In genomic region chr12:33218215-33218859, GRCm38 (mm10) we compare ENCODE assay signal across 20 mouse cellular contexts.
A peak's percentile ranks its signal among the peaks of the same experiment; 100 is the strongest.
DNase-seq lines count a peak whose midpoint lies in the region; ATAC-seq lines count a peak whose summit lies in the region.
"Had no signal": no experiment of that assay in that cellular context is flagged by ENCODE, and none has a peak within 500 bp of the region (broad histone marks: within the 10 kb centered on the region; RNA-seq: fewer than 3 reads in every experiment).

No protein-coding gene starts in this region.

- no peak overlapping the region for H3K4me3 ChIP-seq in midbrain, embryonic 15.5 days
- H3K4me3 ChIP-seq in midbrain, embryonic 16.5 days (ENCODE audit: low read depth, low read length), result no peak overlapping the region
- no peak overlapping the region for H3K4me3 ChIP-seq in liver, embryonic 15.5 days (replicated peaks)
- no peak overlapping the region for H3K4me3 ChIP-seq in kidney, embryonic 15.5 days (replicated peaks)
- H3K4me3 ChIP-seq: embryonic facial prominence, embryonic 15.5 days; hindbrain, embryonic 13.5 days had no signal

- 64% methylated on average over 9 of the region's 9 CpGs for WGBS in midbrain, embryonic 15.5 days
- WGBS in midbrain, embryonic 16.5 days, result 67% methylated on average over 9 of the region's 9 CpGs
- 52% methylated on average over 9 of the region's 9 CpGs for WGBS in liver, embryonic 15.5 days (ENCODE audit: insufficient replicate concordance)
- WGBS in kidney, embryonic 15.5 days, result 88% methylated on average over 9 of the region's 9 CpGs

- no peaks in the 10 kb centered on the region for H3K27me3 ChIP-seq in midbrain, embryonic 15.5 days (replicated peaks)
- no peaks in the 10 kb centered on the region for H3K27me3 ChIP-seq in midbrain, embryonic 16.5 days (ENCODE audit: control insufficient read depth, insufficient read depth, low read depth, low read length)
- H3K27me3 ChIP-seq in liver, embryonic 15.5 days, result no peaks in the 10 kb centered on the region
- H3K27me3 ChIP-seq in kidney, embryonic 15.5 days, result no peaks in the 10 kb centered on the region
- H3K27me3 ChIP-seq: embryonic facial prominence, embryonic 15.5 days; hindbrain, embryonic 13.5 days had no signal

- DNase-seq in left cerebral cortex, postnatal 36 days (ENCODE audit: low spot score in 2 of 2), result no peak
- DNase-seq in frontal cortex, adult 2 months (ENCODE audit: extremely low spot score in 1 of 2, low spot score in 1 of 2), result no peak
- DNase-seq: adrenal gland, postnatal 10 days; cerebellum, adult 11 months; cerebellum, postnatal 14 days; heart, postnatal 14 days; midbrain, embryonic 14.5 days; right cerebral cortex, adult 18-20 months; thymus, postnatal 14 days had no signal

- ATAC-seq in midbrain, embryonic 15.5 days (replicated peaks), result 0 out of 2 replicates have a peak, but pooled peaks have one; percentile 4
- no peak for ATAC-seq in midbrain, embryonic 16.5 days
- ATAC-seq in erythroid progenitor cell, adult 5-6 weeks (replicated peaks; ENCODE audit: low FRiP score, poor library complexity, severe bottlenecking), result peak; percentile 23
- no peak for ATAC-seq in liver, embryonic 15.5 days (ENCODE audit: insufficient read depth)
- no peak for ATAC-seq in kidney, embryonic 15.5 days (replicated peaks; ENCODE audit: low FRiP score)
- ATAC-seq: activated CD4-positive, CD25-positive, alpha-beta regulatory T cell, adult 4 months; forebrain, embryonic 16.5 days; lung, postnatal 0 days had no signal

- H3K4me1 ChIP-seq in midbrain, embryonic 15.5 days, result peaks cover 30% of the 10 kb centered on the region; the same call in 1 of the 2 replicates
- H3K4me1 ChIP-seq in midbrain, embryonic 16.5 days (ENCODE audit: control insufficient read depth, insufficient read depth, low read length), result peaks cover 13% of the 10 kb centered on the region
- H3K4me1 ChIP-seq in liver, embryonic 15.5 days (replicated peaks), result peaks cover 67% of the 10 kb centered on the region
- no peaks in the 10 kb centered on the region; the same call in 1 of the 2 replicates for H3K4me1 ChIP-seq in kidney, embryonic 15.5 days

- H3K9ac ChIP-seq in midbrain, embryonic 15.5 days, result no peak overlapping the region
- no peak overlapping the region for H3K9ac ChIP-seq in midbrain, embryonic 16.5 days (ENCODE audit: low read depth, low read length)
- peak overlapping the region; percentile 49; the same call in 1 of the 2 replicates for H3K9ac ChIP-seq in liver, embryonic 15.5 days
- no peak overlapping the region for H3K9ac ChIP-seq in kidney, embryonic 15.5 days
- H3K9ac ChIP-seq: embryonic facial prominence, embryonic 15.5 days; hindbrain, embryonic 13.5 days had no signal

- no peak overlapping the region for H3K4me2 ChIP-seq in midbrain, embryonic 15.5 days
- H3K4me2 ChIP-seq in midbrain, embryonic 16.5 days (ENCODE audit: low read length), result no peak overlapping the region
- H3K4me2 ChIP-seq in liver, embryonic 15.5 days, result peak overlapping the region; percentile 83
- no peak overlapping the region for H3K4me2 ChIP-seq in kidney, embryonic 15.5 days
- H3K4me2 ChIP-seq: embryonic facial prominence, embryonic 15.5 days; heart, embryonic 11.5 days; hindbrain, embryonic 13.5 days had no signal

- H3K27ac ChIP-seq in midbrain, embryonic 15.5 days, result no peak overlapping the region
- H3K27ac ChIP-seq in midbrain, embryonic 16.5 days (ENCODE audit: low read length), result no peak overlapping the region
- peak overlapping the region; percentile 100 for H3K27ac ChIP-seq in liver, embryonic 15.5 days (replicated peaks)
- no peak overlapping the region for H3K27ac ChIP-seq in kidney, embryonic 15.5 days
- H3K27ac ChIP-seq: embryonic facial prominence, embryonic 15.5 days; hindbrain, embryonic 13.5 days had no signal

- intact Hi-C loops in left cerebral cortex, postnatal 36 days (cut with DNase I), result no loop called here

- no peaks in the 10 kb centered on the region for H3K36me3 ChIP-seq in midbrain, embryonic 15.5 days (replicated peaks)
- H3K36me3 ChIP-seq in midbrain, embryonic 16.5 days (ENCODE audit: control insufficient read depth, insufficient read depth, low read length), result no peaks in the 10 kb centered on the region
- peaks cover 11% of the 10 kb centered on the region; the same call in 1 of the 2 replicates for H3K36me3 ChIP-seq in liver, embryonic 15.5 days (replicated peaks)
- no peaks in the 10 kb centered on the region; the same call in 1 of the 2 replicates for H3K36me3 ChIP-seq in kidney, embryonic 15.5 days
- H3K36me3 ChIP-seq: embryonic facial prominence, embryonic 15.5 days; hindbrain, embryonic 13.5 days had no signal

- H3K9me3 ChIP-seq in midbrain, embryonic 15.5 days, result no peaks in the 10 kb centered on the region
- no peaks in the 10 kb centered on the region for H3K9me3 ChIP-seq in midbrain, embryonic 16.5 days (replicated peaks; ENCODE audit: control insufficient read depth, low read length, poor library complexity, severe bottlenecking)
- no peaks in the 10 kb centered on the region for H3K9me3 ChIP-seq in liver, embryonic 15.5 days (replicated peaks)
- H3K9me3 ChIP-seq in kidney, embryonic 15.5 days (replicated peaks), result no peaks in the 10 kb centered on the region
- H3K9me3 ChIP-seq: embryonic facial prominence, embryonic 15.5 days; hindbrain, embryonic 13.5 days had no signal

Comparison
In these comparisons a context has a peak if more than half of its experiments do, and no peak if none do; other contexts are left out.
1. ATAC-seq: peak in midbrain, embryonic 15.5 days (single experiment) and erythroid progenitor cell, adult 5-6 weeks (single experiment); none in midbrain, embryonic 16.5 days (single experiment), liver, embryonic 15.5 days (single experiment) and kidney, embryonic 15.5 days (single experiment).